Mouse (Mus musculus) cerebellum, adult 11-12 months (tissue): ENCODE data around the gene Dthd1.

Experiments
- DNase-seq: peaks from one replicate; pipeline ENCODE4 v3.0.0; 2022

The Dthd1 gene

GRCm38 (mm10) chr5:62813402-62814071 lies at the start of gene Dthd1:
TSS of gene Dthd1 (plus strand) at chr5:62813823.
- no peak for DNase-seq

- no peak for DNase-seq
These were observed 49.5 kb upstream of the Dthd1 start for GRCm38 (mm10) chr5:62764161-62764560.

- no peak for DNase-seq
These were observed 48.2 kb upstream of the Dthd1 start for GRCm38 (mm10) chr5:62765459-62765783.

- DNase-seq, result peak; percentile 13
These were observed 47.6 kb upstream of the Dthd1 start, which contains the start of gene Arap2 for GRCm38 (mm10) chr5:62765784-62766701. TSS of gene Arap2 (minus strand) at chr5:62766159.

DNA sequence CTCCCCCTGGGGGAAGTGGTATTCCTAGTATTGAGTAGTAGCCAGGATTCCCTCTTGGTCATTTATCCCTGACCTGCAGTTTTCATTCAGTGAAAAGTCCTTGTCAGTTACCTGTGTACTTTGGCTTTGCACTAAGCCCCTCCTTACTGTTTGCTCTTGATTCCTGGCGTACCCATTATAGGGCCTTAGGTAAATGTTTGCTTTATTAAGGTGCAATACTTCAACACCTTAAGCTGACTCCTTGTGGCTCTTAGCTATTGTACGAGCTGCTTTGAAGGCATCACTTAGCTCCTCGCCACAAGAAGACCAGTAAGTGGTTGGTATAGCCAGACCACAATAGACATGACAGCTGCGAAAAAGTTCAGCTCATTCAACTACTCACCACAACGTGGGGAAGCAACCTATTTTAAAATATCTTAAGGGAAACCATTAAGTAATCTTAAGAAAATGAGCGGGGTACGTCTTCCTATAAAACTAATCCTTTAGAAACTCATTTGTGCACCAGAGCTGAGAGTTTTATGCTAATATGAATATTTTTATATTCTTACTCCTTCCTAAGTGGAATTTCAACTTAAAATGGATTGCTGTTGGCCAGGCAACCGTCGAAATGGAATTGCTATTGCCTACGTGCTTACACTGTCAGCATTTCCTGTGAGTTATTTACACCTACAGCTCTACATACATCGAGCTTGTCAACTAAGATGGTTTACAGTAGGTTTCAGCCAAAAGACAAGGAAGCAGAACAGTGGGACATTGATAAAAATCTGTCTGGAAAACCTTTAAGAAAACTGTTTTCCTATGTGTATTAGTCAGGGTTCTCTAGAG lies 41.6 kb upstream of the Dthd1 start:
- no peak for DNase-seq

DNA sequence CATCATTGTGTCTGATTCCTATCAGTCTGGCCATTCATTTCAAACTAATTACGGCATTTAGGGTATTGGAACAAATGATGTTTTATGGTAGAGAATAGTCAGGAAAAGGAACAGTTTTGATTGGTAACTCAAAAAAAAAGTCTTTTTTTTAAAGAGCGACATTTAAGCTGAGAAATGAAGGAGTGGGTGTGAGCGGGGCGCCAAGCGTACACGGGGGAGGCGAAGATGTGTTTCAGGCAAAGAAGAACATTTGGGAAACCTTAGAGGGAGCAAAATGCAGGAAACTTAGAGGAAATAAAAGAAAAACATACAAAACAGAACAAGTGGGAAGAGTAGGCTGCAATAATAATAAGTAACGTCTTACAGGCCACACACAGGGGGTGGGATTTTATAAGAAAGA lies 35.8 kb upstream of the Dthd1 start:
- DNase-seq, result no peak

DNA sequence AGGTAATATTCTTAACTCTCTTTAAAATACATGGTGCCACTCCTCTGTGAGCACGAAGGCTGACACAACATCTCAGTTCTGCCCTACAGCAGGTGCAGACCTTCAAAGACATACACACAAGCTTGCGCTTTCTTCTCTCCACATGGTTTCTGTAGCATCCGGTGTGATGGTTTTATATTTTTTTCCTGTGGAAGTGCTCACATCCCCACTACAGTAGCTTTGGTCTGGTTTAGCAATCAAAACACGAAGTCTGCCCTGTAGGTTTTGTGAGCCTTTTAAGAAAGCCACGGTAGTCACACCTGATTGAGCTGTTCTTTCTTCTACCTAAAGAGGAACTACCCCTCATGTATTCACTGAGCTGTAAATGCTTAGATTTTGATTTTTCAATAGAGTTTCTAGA lies 34.9 kb upstream of the Dthd1 start:
- no peak for DNase-seq

DNA sequence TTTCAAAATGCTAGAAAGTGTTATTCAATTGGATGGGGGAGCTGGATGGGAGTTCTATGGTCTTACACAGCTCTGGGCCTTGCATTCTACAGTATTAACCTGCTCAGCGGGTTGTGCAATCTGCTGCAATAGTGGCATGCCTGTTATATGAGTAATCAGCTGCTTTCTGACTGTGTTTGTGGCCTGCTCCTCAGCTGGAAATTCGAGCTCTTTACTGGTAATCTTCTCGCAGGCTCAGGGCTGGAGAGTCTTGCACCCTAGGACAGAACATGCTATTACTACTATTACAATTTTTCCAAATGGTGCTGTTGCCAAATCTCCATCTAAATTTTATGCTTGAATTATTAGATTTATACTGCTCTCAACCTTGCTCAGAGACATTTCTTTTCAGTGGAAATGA lies 26.8 kb upstream of the Dthd1 start:
- DNase-seq, result no peak

DNA sequence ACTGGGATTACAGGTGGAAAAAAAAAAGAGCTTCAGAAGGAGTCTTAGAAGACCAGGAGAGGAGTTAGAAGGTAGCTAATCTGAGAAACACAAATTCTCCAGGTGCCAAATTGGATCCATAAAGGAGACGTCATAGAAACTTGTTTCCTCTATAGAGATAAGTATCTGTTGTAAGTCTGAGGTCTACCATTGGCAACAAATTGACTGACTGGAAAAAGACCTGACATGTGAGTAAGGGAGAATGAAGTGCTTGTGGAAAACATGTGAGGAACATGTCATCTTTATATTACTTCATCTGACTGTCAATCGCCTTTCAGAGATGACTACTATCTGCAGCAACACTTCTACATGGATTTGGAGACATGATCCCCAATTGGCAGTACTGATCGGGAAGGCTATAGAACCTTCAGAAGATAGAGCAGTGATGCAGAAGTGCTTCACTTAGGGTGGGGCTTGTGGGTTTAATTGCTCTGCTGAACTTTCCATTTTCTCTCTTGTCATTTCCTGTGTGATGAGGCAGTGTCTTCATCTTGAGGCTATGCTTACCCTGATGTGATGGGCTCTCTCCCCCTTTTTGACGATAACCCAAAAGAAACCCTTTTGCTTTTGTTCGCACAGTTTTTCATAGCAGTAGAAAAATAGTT lies 22.6 kb upstream of the Dthd1 start:
- DNase-seq, result no peak

DNA sequence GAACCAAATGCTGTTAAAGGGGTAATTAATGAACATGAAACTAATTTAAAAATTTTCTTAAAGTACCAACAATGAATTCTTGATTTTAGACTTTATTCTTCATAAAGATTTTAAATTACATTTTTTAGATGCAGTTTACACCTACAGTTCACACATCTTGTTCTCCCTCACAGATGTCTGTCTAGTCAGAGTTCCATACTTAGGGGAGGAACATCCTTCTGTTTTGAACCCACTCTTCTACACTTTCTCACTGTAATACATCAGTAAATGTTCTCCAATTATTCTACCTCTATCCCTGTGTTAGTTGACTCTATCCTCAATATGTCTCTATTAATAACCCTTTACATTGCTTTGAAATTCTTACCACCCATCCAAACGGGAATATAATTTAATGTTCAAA lies 20.8 kb upstream of the Dthd1 start:
- no peak for DNase-seq

- no peak for DNase-seq
These were observed 420 bp downstream of the Dthd1 start for GRCm38 (mm10) chr5:62814072-62814414.

DNA sequence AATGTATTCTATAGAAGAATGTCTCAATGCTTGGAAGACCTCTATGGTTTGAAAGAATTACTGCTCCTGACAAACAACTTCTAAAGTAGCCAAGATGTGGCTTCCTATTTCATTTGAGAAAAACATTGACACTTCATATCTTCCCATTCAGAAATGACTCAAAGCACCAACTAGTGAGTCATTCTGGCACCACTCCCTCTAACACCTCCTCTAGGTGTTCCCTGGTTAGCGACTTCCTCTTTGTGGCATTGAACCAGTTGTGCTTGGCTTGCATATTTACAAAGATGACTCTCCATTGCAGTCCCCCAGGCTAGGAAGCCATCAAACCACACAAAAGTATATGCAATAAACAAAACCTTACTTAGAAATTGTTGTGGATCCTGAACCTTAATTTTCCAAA lies 2.1 kb downstream of the Dthd1 start:
- no peak for DNase-seq

DNA sequence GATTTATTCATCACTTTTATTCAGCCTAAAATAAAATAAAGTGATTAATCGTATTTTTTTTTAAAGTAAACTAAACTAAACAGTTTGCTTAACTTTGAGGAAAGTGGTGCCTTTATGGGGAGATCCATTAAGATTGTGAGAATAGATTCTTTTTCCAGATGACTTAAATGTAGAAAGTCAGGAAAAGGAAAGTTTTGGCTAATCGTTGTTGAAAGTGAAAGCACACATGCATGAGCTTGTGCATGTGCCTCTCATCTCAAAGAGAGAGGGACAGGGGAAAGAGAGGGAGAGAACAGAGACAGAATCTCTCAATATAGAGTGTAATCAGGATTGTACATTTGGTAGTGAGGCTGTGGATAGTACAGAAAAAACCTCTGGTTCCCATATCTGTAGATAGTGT lies 5.9 kb downstream of the Dthd1 start:
- DNase-seq, result no peak

DNA sequence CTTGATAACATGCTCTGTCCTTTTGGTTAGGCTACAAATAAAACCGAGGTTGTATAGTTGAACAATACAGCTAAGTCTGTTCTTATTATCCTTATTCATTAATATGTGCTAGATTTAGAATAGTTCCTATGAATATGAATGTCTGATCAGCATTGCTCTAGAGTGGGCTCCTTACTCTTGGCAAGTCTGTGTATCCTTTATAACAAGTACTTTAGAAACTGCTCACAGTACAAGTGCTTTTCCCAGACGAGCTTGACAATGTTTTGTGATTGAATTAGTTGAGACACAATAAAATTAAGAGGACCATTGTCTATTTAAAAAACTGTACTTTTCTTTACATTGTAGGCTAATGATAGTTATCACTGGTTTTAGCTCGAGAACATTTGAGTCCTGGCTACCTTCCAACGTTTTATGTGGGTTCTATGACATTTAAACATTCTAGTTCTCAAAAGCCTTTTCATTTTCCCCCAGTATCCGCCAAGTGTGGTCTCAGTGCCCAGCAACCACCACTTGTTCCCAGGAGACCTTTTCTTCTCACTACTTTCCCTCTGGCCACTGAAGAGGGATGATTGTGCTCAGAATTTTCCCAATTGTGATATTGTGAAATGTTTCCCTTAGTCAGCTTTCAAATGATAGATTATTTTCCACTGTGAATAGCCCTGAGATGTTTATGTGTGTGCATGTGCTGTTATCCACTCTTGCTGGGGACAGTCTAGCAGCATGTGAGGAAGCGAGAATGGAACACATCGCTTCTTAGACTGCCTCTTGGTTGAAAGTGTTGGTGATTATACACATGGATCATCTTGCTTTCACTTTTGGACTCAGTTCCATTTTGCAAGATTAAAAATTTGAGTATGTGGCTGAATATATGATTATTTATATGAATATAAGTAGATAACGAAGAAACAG lies 7.0 kb downstream of the Dthd1 start:
- DNase-seq, result no peak

- DNase-seq, result no peak
These were observed 29.5 kb downstream of the Dthd1 start for GRCm38 (mm10) chr5:62842955-62843730.

GRCm38 (mm10) chr5:62846571-62847131 lies 33.0 kb downstream of the Dthd1 start:
- no peak for DNase-seq

DNA sequence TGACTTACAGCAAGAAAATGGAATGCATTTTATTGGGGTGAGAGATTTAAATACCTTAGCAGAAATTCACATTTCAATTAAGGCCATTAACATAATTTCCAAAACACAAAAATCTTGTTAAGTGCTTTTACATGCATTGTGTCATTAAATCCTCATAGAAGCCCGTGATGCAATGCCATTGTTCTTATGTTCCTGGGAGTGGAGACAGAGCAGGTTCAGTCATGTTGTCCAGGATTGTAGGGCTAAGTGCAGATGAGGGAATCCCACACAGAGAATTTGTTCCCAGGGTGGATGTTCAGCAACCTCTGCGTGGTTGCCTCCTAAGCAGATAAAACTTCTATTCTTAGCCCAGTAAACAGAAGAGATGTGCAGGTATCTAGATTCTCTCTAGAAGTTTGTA lies 37.7 kb downstream of the Dthd1 start:
- no peak for DNase-seq

- DNase-seq, result no peak
These were observed 40.8 kb downstream of the Dthd1 start for GRCm38 (mm10) chr5:62854361-62854844.

- no peak for DNase-seq
These were observed 43.9 kb downstream of the Dthd1 start for GRCm38 (mm10) chr5:62857502-62857901.

- no peak for DNase-seq
These were observed 44.7 kb downstream of the Dthd1 start for GRCm38 (mm10) chr5:62858282-62858681.

- DNase-seq, result no peak
These were observed 50.7 kb downstream of the Dthd1 start for GRCm38 (mm10) chr5:62864348-62864747.
